Mouse (Mus musculus) intestine, postnatal 0 days (tissue): Measurements from ENCODE around the gene Lrch3. TPM values are rescaled to one million over a fixed set of nuclear protein-coding genes. Genes with fewer than 3 reads are reported as not detected.
A peak's percentile ranks its signal among the peaks of the same experiment; 100 is the strongest.
"Not testable (repeated sequence)": the region's sequence is repeated elsewhere in the genome, so short reads cannot be mapped to it uniquely, and the experiment has no call there.

Experiments
- ATAC-seq: fragments of 200-750 bp; cut with Nextera tagmentation; 2 replicates; pipeline ENCODE4 v1.8.0; 2017; ENCODE audit warnings: mild to moderate bottlenecking, moderate TSS enrichment, moderate library complexity
- H3K27ac ChIP-seq: fragments of 300-500 bp; sonication (generic); 2 replicates; pipeline ENCODE4 v1.5.1; 2014; ENCODE audit warnings: mild to moderate bottlenecking, low read depth, low read length, moderate library complexity
- H3K27me3 ChIP-seq: fragments of 300-500 bp; sonication (generic); replicated peaks from 2 replicates; pipeline ENCODE4 v1.6.1; 2014; ENCODE audit warnings: low read length, mixed read lengths; ENCODE audit not compliant: control insufficient read depth, insufficient read depth
- H3K36me3 ChIP-seq: fragments of 300-500 bp; sonication (generic); 2 replicates; pipeline ENCODE4 v1.6.1; 2014; ENCODE audit warnings: mild to moderate bottlenecking, moderate library complexity; ENCODE audit not compliant: control insufficient read depth, insufficient read depth
- H3K4me1 ChIP-seq: fragments of 300-500 bp; sonication (generic); replicated peaks from 2 replicates; pipeline ENCODE4 v1.6.1; 2014; ENCODE audit warnings: antibody characterized with exemption, low read length, mixed read lengths; ENCODE audit not compliant: control insufficient read depth, insufficient read depth
- H3K4me2 ChIP-seq: fragments of 300-500 bp; sonication (generic); replicated peaks from 2 replicates; pipeline ENCODE4 v1.6.1; 2014; ENCODE audit warnings: low read depth, mild to moderate bottlenecking, moderate library complexity
- H3K4me3 ChIP-seq: fragments of 300-500 bp; sonication (generic); 2 replicates; pipeline ENCODE4 v1.5.1; 2014; ENCODE audit warnings: low read depth, low read length
- H3K9ac ChIP-seq: fragments of 300-500 bp; sonication (generic); 2 replicates; pipeline ENCODE4 v1.6.1; 2014; ENCODE audit warnings: mild to moderate bottlenecking, low read depth, low read length
- H3K9me3 ChIP-seq: fragments of 300-500 bp; sonication (generic); 2 replicates; pipeline ENCODE4 v1.6.1; 2016; ENCODE audit warnings: mixed run types; ENCODE audit not compliant: control insufficient read depth
- CTCF ChIP-seq: sonication (generic); IDR thresholded peaks from 2 replicates; pipeline ENCODE4 v1.5.1; 2016; ENCODE audit warnings: low read depth, mild to moderate bottlenecking, control low read depth, antibody characterized with exemption, moderate library complexity
- WGBS: fragments of 180-500 bp; shearing (Covaris S2); extraction: QIAGEN DNeasy Blood & Tissue Kit; methylation state at CpG from one replicate; pipeline ENCODE4 v1.1.7; 2014; 5-methylcytosine and 5-hydroxymethylcytosine counted together
- polyA plus RNA-seq: library from polyadenylated mRNA; unstranded; fragments of >200 nt; fragmentation: Nextera tagmentation; extraction: Ambion mirVana; gene quantifications from 2 replicates; pipeline ENCODE4 v1.2.1, GENCODE M21; 2015

The Lrch3 gene
- polyA plus RNA-seq, 1 experiment from 2014 or later: 7.8 TPM

GRCm38 (mm10) chr16:33058033-33058432, 144.1 kb downstream of the Lrch3 start:
- Histone ChIP-seq H3K4me2 (peak overlapping the region; percentile 74), H3K9me3 (no peaks in the 10 kb centered on the region), H3K4me1 (0 out of 2 replicates have a peak, but pooled peaks cover 8% of the 10 kb centered on the region), H3K27me3 (no peaks in the 10 kb centered on the region), H3K27ac (no peak overlapping the region), H3K4me3 (peak overlapping the region; percentile 97), H3K9ac (no peak overlapping the region), H3K36me3 (peaks cover 28% of the 10 kb centered on the region)
- WGBS: 84% methylated on average over 16 of the region's 16 CpGs
- TF ChIP-seq CTCF: no peak
- no peak for ATAC-seq

DNA sequence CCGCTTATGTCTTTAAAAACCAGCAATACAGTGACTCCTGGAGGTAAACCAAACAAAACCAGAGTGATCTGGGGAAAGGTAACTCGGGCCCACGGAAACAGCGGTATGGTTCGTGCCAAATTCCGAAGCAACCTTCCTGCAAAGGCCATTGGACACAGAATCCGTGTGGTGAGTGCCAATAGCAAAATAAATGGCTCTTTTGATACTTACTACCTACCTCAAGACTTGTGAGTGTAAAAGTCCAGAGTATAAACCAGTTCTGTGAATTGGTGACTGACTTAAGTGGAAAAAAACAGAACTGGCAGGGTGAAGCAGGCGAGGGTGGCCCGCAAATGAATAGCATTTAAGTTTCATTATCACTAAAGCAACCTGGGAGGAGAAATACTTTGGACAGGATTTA, 144.8 kb downstream of the Lrch3 start:
- H3K9me3 ChIP-seq, ATAC-seq, H3K4me2 ChIP-seq, H3K27me3 ChIP-seq, H3K4me1 ChIP-seq, H3K9ac ChIP-seq, H3K4me3 ChIP-seq: not testable (repeated sequence)
- 74% methylated on average over 9 of the region's 9 CpGs for WGBS
- Histone ChIP-seq H3K36me3 (peaks cover 28% of the 10 kb centered on the region), H3K27ac (peak overlapping the region; percentile 41; the same call in 1 of the 2 replicates)

DNA sequence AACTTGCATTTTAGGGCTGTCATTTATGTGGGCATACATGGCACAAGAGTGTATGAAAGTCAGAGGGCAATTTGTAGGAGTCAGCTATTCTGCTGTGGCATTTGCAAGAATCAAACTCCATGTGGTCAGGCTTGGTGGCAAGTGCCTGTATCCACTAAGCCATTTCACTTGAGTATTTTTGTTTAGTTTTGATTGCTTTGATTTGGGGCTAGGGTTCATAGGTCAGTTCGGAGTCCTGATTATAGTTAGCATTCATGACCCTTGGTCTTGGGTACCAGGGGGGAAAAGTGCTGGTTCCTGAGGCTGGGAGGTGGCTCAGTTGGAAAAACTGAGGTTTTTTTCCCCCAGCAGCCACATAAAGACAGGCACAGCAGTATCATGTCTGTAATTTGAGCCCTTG, 145.6 kb downstream of the Lrch3 start:
- H3K36me3 ChIP-seq: peaks cover 28% of the 10 kb centered on the region
- TF ChIP-seq CTCF: no peak
- 76% methylated on average over 1 of the region's 1 CpGs for WGBS

GRCm38 (mm10) chr16:33060926-33061325, 147.0 kb downstream of the Lrch3 start:
- ATAC-seq: no peak
- Histone ChIP-seq H3K9ac (no peak overlapping the region), H3K4me3 (no peak overlapping the region), H3K4me1 (0 out of 2 replicates have a peak, but pooled peaks cover 8% of the 10 kb centered on the region), H3K27me3 (no peaks in the 10 kb centered on the region), H3K4me2 (no peak overlapping the region), H3K9me3 (no peaks in the 10 kb centered on the region), H3K36me3 (peaks cover 28% of the 10 kb centered on the region), H3K27ac (no peak overlapping the region)
- WGBS: 83% methylated on average over 2 of the region's 2 CpGs
- no peak for TF ChIP-seq CTCF

More for the DNA sequence above, 145.6 kb downstream of the Lrch3 start:
- H3K9ac ChIP-seq: no peak overlapping the region
- no peak overlapping the region for H3K4me3 ChIP-seq
- no peak overlapping the region for H3K4me2 ChIP-seq
- no peak for ATAC-seq
- no peaks in the 10 kb centered on the region for H3K9me3 ChIP-seq
- no peaks in the 10 kb centered on the region for H3K27me3 ChIP-seq
- 0 out of 2 replicates have a peak, but pooled peaks cover 8% of the 10 kb centered on the region for H3K4me1 ChIP-seq
- H3K27ac ChIP-seq: 0 out of 2 replicates have a peak overlapping the region, but pooled peaks have one; percentile 41

- WGBS: 50% methylated on average over 11 of the region's 11 CpGs
- Histone ChIP-seq H3K4me3 (no peak overlapping the region; the same call in 1 of the 2 replicates), H3K4me1 (0 out of 2 replicates have a peak, but pooled peaks cover 8% of the 10 kb centered on the region)
Observed at GRCm38 (mm10) chr16:33061400-33061799, 147.5 kb downstream of the Lrch3 start.

DNA sequence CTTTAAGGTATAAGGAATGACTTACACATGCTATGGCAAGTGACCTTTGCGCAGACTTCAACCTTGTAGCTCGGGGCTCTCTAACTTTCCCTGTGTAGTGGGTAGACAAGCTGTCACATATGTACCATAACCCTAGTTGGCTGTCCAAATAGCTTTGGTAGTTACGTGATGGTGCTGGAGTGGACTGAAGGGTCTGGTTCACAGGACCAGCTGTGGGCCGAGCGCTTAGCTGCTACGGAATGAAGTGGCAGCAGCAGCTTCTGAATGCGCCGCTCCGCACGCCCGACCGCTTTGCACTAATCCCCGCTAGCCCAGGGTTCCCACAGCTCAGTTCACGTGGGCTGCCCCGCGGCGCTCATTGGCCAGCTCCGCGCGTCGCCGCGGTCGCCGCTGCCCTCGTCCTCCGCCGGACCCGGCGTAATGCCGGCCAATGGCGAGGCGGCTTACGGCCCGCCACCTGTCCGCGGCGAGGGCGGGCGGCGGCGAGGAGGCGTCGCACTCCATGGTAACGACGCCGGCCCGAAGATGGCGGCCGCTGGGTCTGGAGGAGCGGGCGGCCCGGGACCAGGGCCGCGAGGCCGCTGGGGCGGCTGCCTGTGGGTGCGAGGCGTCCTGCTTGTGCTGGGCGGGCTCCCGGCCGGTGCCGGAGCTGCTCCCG, 148.3 kb downstream of the Lrch3 start, which contains the start of gene Lmln:
TSS of gene Lmln (plus strand) at position 498 of the 658 bp plus-strand sequence.
- peak; percentile 96 for ATAC-seq
- no peak for TF ChIP-seq CTCF
- WGBS: under 1% methylated on average over 51 of the region's 64 CpGs
- Histone ChIP-seq H3K4me1 (0 out of 2 replicates have a peak, but pooled peaks cover 8% of the 10 kb centered on the region), H3K9me3 (no peaks in the 10 kb centered on the region), H3K4me2 (peak within 1 kb of the TSS; percentile 89), H3K36me3 (peaks cover 35% of the 10 kb centered on the region), H3K4me3 (peak within 1 kb of the TSS; percentile 89), H3K27me3 (no peaks in the 10 kb centered on the region), H3K9ac (peak within 1 kb of the TSS; percentile 57), H3K27ac (peak within 1 kb of the TSS; percentile 62)

More at GRCm38 (mm10) chr16:33061400-33061799, 147.5 kb downstream of the Lrch3 start:
- no peak overlapping the region for H3K9ac ChIP-seq
- H3K27ac ChIP-seq: no peak overlapping the region
- peak overlapping the region; percentile 89 for H3K4me2 ChIP-seq
- ATAC-seq: no peak
- H3K9me3 ChIP-seq: no peaks in the 10 kb centered on the region
- peaks cover 28% of the 10 kb centered on the region for H3K36me3 ChIP-seq
- no peak for TF ChIP-seq CTCF
- no peaks in the 10 kb centered on the region for H3K27me3 ChIP-seq
